Mouse (Mus musculus): ENCODE results near the gene Vrk1. TPM values are rescaled to one million over a fixed set of nuclear protein-coding genes. Genes with fewer than 3 reads are reported as not detected.
A peak's percentile ranks its signal among the peaks of the same experiment; 100 is the strongest.

Gene Vrk1
- polyA plus RNA-seq, 1 experiment from 2014 or later, result 90.3 TPM

GRCm38 (mm10) chr12:106052271-106052670 lies 42.2 kb downstream of the Vrk1 start:
- H3K4me2 ChIP-seq (replicated peaks; ENCODE audit: low read depth, low read length), result no peak overlapping the region
- no peaks in the 10 kb centered on the region for H3K36me3 ChIP-seq (ENCODE audit: control insufficient read depth, insufficient read depth, low read length)
- H3K9me3 ChIP-seq (ENCODE audit: control insufficient read depth, low read length), result no peaks in the 10 kb centered on the region
- no peak for ATAC-seq (ENCODE audit: low FRiP score)
- no peak for DNase-seq (ENCODE audit: low spot score)
- H3K27me3 ChIP-seq (ENCODE audit: control insufficient read depth, insufficient read depth, low read length), result no peaks in the 10 kb centered on the region
- 96% methylated on average over 7 of the region's 7 CpGs for WGBS
- H3K4me3 ChIP-seq (ENCODE audit: low read depth, low read length), result no peak overlapping the region
- H3K27ac ChIP-seq (ENCODE audit: low read depth, low read length), result no peak overlapping the region
- H3K4me1 ChIP-seq (replicated peaks; ENCODE audit: control insufficient read depth, insufficient read depth, low read length), result no peaks in the 10 kb centered on the region
- no peak overlapping the region for H3K9ac ChIP-seq (ENCODE audit: low read depth, low read length)

DNA sequence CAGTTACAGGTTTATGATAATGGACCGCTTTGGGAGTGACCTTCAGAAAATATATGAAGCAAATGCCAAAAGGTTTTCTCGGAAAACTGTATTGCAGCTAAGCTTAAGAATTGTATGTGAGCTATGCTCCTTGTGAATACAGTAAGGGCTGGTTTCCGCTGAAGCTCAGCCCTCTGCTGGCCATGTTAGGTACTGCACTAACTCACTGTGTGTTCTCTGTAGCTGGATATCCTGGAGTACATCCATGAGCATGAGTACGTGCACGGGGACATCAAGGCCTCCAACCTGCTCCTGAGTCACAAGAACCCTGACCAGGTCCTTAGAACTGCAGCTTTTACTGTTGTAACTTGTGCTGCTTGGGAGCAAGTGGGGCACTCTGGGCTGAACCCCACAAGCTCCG lies 45.8 kb downstream of the Vrk1 start:
- H3K27me3 ChIP-seq (ENCODE audit: control insufficient read depth, insufficient read depth, low read length), result no peaks in the 10 kb centered on the region
- no peak overlapping the region for H3K4me2 ChIP-seq (replicated peaks; ENCODE audit: low read depth, low read length)
- WGBS, result 56% methylated on average over 6 of the region's 6 CpGs
- ATAC-seq (ENCODE audit: low FRiP score) (no peak), DNase-seq (ENCODE audit: low spot score) (peak; percentile 88)
- H3K9ac ChIP-seq (ENCODE audit: low read depth, low read length), result no peak overlapping the region
- H3K9me3 ChIP-seq (ENCODE audit: control insufficient read depth, low read length), result no peaks in the 10 kb centered on the region
- no peak overlapping the region for H3K27ac ChIP-seq (ENCODE audit: low read depth, low read length)
- H3K36me3 ChIP-seq (ENCODE audit: control insufficient read depth, insufficient read depth, low read length), result 0 out of 2 replicates have a peak, but pooled peaks cover 2% of the 10 kb centered on the region
- no peak overlapping the region for H3K4me3 ChIP-seq (ENCODE audit: low read depth, low read length)
- H3K4me1 ChIP-seq (replicated peaks; ENCODE audit: control insufficient read depth, insufficient read depth, low read length), result no peaks in the 10 kb centered on the region

DNA sequence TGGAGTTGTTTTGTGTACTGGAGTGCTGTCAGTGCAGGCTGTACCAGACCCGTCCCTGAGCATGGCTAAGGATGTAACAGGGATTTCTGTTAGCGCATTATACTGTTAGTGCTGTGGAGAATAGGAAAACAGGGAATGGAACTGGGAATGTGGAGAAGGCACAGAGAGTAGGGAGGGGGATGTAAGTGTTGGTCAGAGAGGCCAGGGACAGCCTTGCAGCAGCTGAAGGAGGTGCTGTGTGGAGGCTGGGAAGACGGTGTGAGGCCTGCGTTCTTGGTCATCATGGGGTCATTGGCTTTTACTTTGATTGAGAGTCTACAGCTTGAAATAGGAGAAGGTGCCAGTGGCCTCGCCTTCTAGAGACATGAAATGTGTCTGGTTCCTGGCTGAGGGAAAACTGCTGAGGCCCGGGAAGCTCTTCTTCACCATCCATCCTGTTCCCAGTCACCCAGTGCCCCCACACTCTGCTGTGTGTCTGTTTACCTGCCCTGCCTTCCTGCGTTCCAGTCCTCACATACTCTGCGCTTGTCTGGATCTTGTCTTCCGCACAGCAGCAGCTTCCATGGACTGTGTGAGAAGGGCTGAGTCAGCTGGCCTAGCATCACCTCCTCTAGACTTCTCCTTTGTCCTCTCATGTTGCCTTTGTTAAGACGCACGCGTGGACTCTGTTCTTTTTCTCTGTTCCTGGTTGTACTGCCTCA lies 50.0 kb downstream of the Vrk1 start:
- Histone ChIP-seq H3K4me3 (ENCODE audit: low read depth, low read length) (no peak overlapping the region), H3K36me3 (ENCODE audit: control insufficient read depth, insufficient read depth, low read length) (0 out of 2 replicates have a peak, but pooled peaks cover 2% of the 10 kb centered on the region), H3K27me3 (ENCODE audit: control insufficient read depth, insufficient read depth, low read length) (no peaks in the 10 kb centered on the region), H3K27ac (ENCODE audit: low read depth, low read length) (no peak overlapping the region), H3K4me2 (replicated peaks; ENCODE audit: low read depth, low read length) (no peak overlapping the region), H3K9ac (ENCODE audit: low read depth, low read length) (no peak overlapping the region), H3K9me3 (ENCODE audit: control insufficient read depth, low read length) (no peaks in the 10 kb centered on the region), H3K4me1 (replicated peaks; ENCODE audit: control insufficient read depth, insufficient read depth, low read length) (no peaks in the 10 kb centered on the region)
- WGBS, result 68% methylated on average over 12 of the region's 12 CpGs
- DNase-seq (ENCODE audit: low spot score) (no peak), ATAC-seq (ENCODE audit: low FRiP score) (no peak)

DNA sequence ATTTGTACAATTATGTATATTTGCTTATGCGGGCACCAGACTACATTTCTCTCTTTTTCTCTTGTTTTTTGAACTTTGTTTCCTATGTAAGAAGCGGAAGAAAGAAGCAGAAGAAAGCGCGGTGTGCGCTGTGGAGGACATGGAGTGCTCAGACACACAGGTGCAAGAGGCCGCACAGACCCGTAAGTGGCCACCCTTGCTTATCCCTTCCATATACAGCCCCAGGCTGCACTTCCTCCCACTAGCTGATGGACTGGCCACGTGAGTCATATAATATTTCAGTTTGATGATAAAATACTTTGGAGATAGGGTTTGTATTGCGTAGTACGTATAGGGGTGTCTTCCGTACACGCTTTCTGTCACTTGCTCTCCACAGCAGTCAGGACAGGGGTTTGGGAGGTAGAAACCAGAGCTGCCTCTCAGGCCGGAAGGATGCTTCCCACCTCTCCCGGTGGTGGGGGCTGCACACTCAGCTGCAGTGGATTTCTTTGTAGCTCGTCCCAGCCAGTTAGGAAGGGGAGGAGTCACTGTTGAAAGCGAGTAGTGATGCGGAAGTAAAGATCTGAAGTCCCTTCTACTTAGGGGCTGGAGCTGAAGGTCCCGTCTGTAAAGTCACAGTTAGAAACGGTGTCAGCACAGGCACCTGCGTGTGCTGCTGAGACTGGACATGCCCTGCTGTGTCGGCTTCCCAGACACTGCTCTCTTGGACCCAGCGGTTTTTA lies 60.6 kb downstream of the Vrk1 start:
- H3K4me2 ChIP-seq (replicated peaks; ENCODE audit: low read depth, low read length), result no peak overlapping the region
- H3K9me3 ChIP-seq (ENCODE audit: control insufficient read depth, low read length), result no peaks in the 10 kb centered on the region
- DNase-seq (ENCODE audit: low spot score), result peak; percentile 64
- no peak overlapping the region for H3K4me3 ChIP-seq (ENCODE audit: low read depth, low read length)
- H3K4me1 ChIP-seq (replicated peaks; ENCODE audit: control insufficient read depth, insufficient read depth, low read length), result 0 out of 2 replicates have a peak, but pooled peaks cover 4% of the 10 kb centered on the region
- H3K27ac ChIP-seq (ENCODE audit: low read depth, low read length), result no peak overlapping the region
- H3K27me3 ChIP-seq (ENCODE audit: control insufficient read depth, insufficient read depth, low read length), result no peaks in the 10 kb centered on the region
- WGBS, result 61% methylated on average over 22 of the region's 22 CpGs
- no peaks in the 10 kb centered on the region for H3K36me3 ChIP-seq (ENCODE audit: control insufficient read depth, insufficient read depth, low read length)
- no peak overlapping the region for H3K9ac ChIP-seq (ENCODE audit: low read depth, low read length)
- peak; percentile 54; the same call in 1 of the 2 replicates for ATAC-seq (ENCODE audit: low FRiP score)

- H3K27ac ChIP-seq (ENCODE audit: low read depth, low read length), result no peak overlapping the region
- no peak overlapping the region for H3K4me2 ChIP-seq (replicated peaks; ENCODE audit: low read depth, low read length)
- ATAC-seq (ENCODE audit: low FRiP score) (no peak), DNase-seq (ENCODE audit: low spot score) (peak; percentile 23)
- H3K27me3 ChIP-seq (ENCODE audit: control insufficient read depth, insufficient read depth, low read length), result no peaks in the 10 kb centered on the region
- H3K36me3 ChIP-seq (ENCODE audit: control insufficient read depth, insufficient read depth, low read length), result no peaks in the 10 kb centered on the region
- 65% methylated on average over 10 of the region's 10 CpGs for WGBS
- H3K9me3 ChIP-seq (ENCODE audit: control insufficient read depth, low read length), result no peaks in the 10 kb centered on the region
- H3K4me1 ChIP-seq (replicated peaks; ENCODE audit: control insufficient read depth, insufficient read depth, low read length), result 0 out of 2 replicates have a peak, but pooled peaks cover 4% of the 10 kb centered on the region
- H3K4me3 ChIP-seq (ENCODE audit: low read depth, low read length), result no peak overlapping the region
- H3K9ac ChIP-seq (ENCODE audit: low read depth, low read length), result no peak overlapping the region
Observed at GRCm38 (mm10) chr12:106071575-106072166, 61.6 kb downstream of the Vrk1 start.

- H3K9me3 ChIP-seq (ENCODE audit: control insufficient read depth, low read length), result no peaks in the 10 kb centered on the region
- DNase-seq (ENCODE audit: low spot score), result no peak
- H3K9ac ChIP-seq (ENCODE audit: low read depth, low read length), result no peak overlapping the region
- H3K27ac ChIP-seq (ENCODE audit: low read depth, low read length), result no peak overlapping the region
- 0 out of 2 replicates have a peak, but pooled peaks cover 4% of the 10 kb centered on the region for H3K4me1 ChIP-seq (replicated peaks; ENCODE audit: control insufficient read depth, insufficient read depth, low read length)
- no peak for ATAC-seq (ENCODE audit: low FRiP score)
- no peak overlapping the region for H3K4me2 ChIP-seq (replicated peaks; ENCODE audit: low read depth, low read length)
- WGBS, result 83% methylated on average over 12 of the region's 12 CpGs
- H3K36me3 ChIP-seq (ENCODE audit: control insufficient read depth, insufficient read depth, low read length), result no peaks in the 10 kb centered on the region
- no peak overlapping the region for H3K4me3 ChIP-seq (ENCODE audit: low read depth, low read length)
- no peaks in the 10 kb centered on the region for H3K27me3 ChIP-seq (ENCODE audit: control insufficient read depth, insufficient read depth, low read length)
Observed at GRCm38 (mm10) chr12:106074371-106075155, 64.5 kb downstream of the Vrk1 start.

GRCm38 (mm10) chr12:106076131-106076530 lies 66.1 kb downstream of the Vrk1 start:
- Histone ChIP-seq H3K9me3 (ENCODE audit: control insufficient read depth, low read length) (no peaks in the 10 kb centered on the region), H3K4me3 (ENCODE audit: low read depth, low read length) (no peak overlapping the region), H3K27me3 (ENCODE audit: control insufficient read depth, insufficient read depth, low read length) (no peaks in the 10 kb centered on the region), H3K9ac (ENCODE audit: low read depth, low read length) (no peak overlapping the region), H3K4me1 (replicated peaks; ENCODE audit: control insufficient read depth, insufficient read depth, low read length) (peaks cover 7% of the 10 kb centered on the region; the same call in 1 of the 2 replicates), H3K36me3 (ENCODE audit: control insufficient read depth, insufficient read depth, low read length) (no peaks in the 10 kb centered on the region), H3K4me2 (replicated peaks; ENCODE audit: low read depth, low read length) (no peak overlapping the region), H3K27ac (ENCODE audit: low read depth, low read length) (no peak overlapping the region)
- DNase-seq (ENCODE audit: low spot score), result no peak
- ATAC-seq (ENCODE audit: low FRiP score), result no peak
- WGBS, result 94% methylated on average over 15 of the region's 15 CpGs

GRCm38 (mm10) chr12:106080511-106080910 lies 70.5 kb downstream of the Vrk1 start:
- no peaks in the 10 kb centered on the region for H3K36me3 ChIP-seq (ENCODE audit: control insufficient read depth, insufficient read depth, low read length)
- H3K27me3 ChIP-seq (ENCODE audit: control insufficient read depth, insufficient read depth, low read length), result no peaks in the 10 kb centered on the region
- DNase-seq (ENCODE audit: low spot score) (no peak), ATAC-seq (ENCODE audit: low FRiP score) (no peak)
- H3K4me3 ChIP-seq (ENCODE audit: low read depth, low read length), result no peak overlapping the region
- H3K4me2 ChIP-seq (replicated peaks; ENCODE audit: low read depth, low read length), result no peak overlapping the region
- WGBS, result 33% methylated on average over 5 of the region's 5 CpGs
- H3K27ac ChIP-seq (ENCODE audit: low read depth, low read length), result peak overlapping the region; percentile 59; the same call in 1 of the 2 replicates
- H3K9ac ChIP-seq (ENCODE audit: low read depth, low read length), result no peak overlapping the region
- no peaks in the 10 kb centered on the region for H3K9me3 ChIP-seq (ENCODE audit: control insufficient read depth, low read length)
- peaks cover 13% of the 10 kb centered on the region for H3K4me1 ChIP-seq (replicated peaks; ENCODE audit: control insufficient read depth, insufficient read depth, low read length)

All from hindbrain, embryonic 11.5 days (tissue).